Mouse (Mus musculus): ENCODE measurements around the gene Ctrb1. TPM values are rescaled to one million over a fixed set of nuclear protein-coding genes. Genes with fewer than 3 reads are reported as not detected.

Ctrb1 gene
- total and polyA plus RNA-seq, 2 experiments from 2014 or later = 3.4 TPM; not detected in 1

GRCm38 (mm10) chr8:111680423-111681028 is 10.3 kb downstream of the Ctrb1 start:
- Histone ChIP-seq H3K9me3 (replicated peaks; ENCODE audit: control insufficient read depth, low read length) (0 out of 2 replicates have a peak, but pooled peaks cover 3% of the 10 kb centered on the region), H3K27ac (ENCODE audit: low read depth) (no peak overlapping the region), H3K4me1 (ENCODE audit: control insufficient read depth, insufficient read depth) (no peaks in the 10 kb centered on the region), H3K4me3 (ENCODE audit: low read depth, low read length) (no peak overlapping the region), H3K27me3 (ENCODE audit: control insufficient read depth, insufficient read depth, low read length) (no peaks in the 10 kb centered on the region), H3K36me3 (replicated peaks; ENCODE audit: control insufficient read depth, insufficient read depth, low read length) (no peaks in the 10 kb centered on the region), H3K4me2 (ENCODE audit: low read depth, low read length) (no peak overlapping the region), H3K9ac (replicated peaks; ENCODE audit: low read depth, low read length) (no peak overlapping the region)
- ATAC-seq (ENCODE audit: insufficient read depth, low read depth) (no peak), DNase-seq (ENCODE audit: low spot score) (no peak)
- WGBS = 37% methylated on average over 17 of the region's 17 CpGs
- TF ChIP-seq EP300 (IDR thresholded peaks at IDR 0.05; ENCODE audit: low read depth) (no peak), CTCF (IDR thresholded peaks at IDR 0.05; ENCODE audit: low read depth) (peak; percentile 24)

DNA sequence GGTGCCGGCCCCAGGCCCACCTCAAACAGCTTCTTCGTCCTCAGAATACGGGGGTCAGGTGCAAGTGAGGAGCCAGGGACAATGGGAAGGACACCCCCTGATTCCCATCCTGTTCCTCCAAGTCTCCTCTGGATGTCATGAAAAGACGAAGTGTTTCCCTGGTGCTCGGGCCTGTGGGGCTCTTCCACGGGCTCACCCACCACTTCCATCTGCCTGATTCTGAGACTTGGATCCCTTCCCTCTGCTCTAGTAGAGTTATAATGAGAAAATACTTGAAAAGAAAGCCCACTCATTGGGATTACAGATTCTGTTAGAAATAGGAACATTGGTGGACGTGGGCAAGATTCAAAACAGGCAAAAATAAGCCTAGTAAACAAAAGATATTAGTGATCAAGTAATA is 12.0 kb downstream of the Ctrb1 start:
- no peak overlapping the region for H3K4me2 ChIP-seq (ENCODE audit: low read depth, low read length)
- H3K27me3 ChIP-seq (ENCODE audit: control insufficient read depth, insufficient read depth, low read length) = no peaks in the 10 kb centered on the region
- no peaks in the 10 kb centered on the region for H3K4me1 ChIP-seq (ENCODE audit: control insufficient read depth, insufficient read depth)
- H3K4me3 ChIP-seq (ENCODE audit: low read depth, low read length) = no peak overlapping the region
- no peak for ATAC-seq (ENCODE audit: insufficient read depth, low read depth)
- no peak overlapping the region for H3K27ac ChIP-seq (ENCODE audit: low read depth)
- H3K9me3 ChIP-seq (replicated peaks; ENCODE audit: control insufficient read depth, low read length) = 0 out of 2 replicates have a peak, but pooled peaks cover 3% of the 10 kb centered on the region
- no peaks in the 10 kb centered on the region for H3K36me3 ChIP-seq (replicated peaks; ENCODE audit: control insufficient read depth, insufficient read depth, low read length)
- TF ChIP-seq CTCF (IDR thresholded peaks at IDR 0.05; ENCODE audit: low read depth) = no peak
- TF ChIP-seq EP300 (IDR thresholded peaks at IDR 0.05; ENCODE audit: low read depth) = no peak
- no peak for DNase-seq (ENCODE audit: low spot score)
- no peak overlapping the region for H3K9ac ChIP-seq (replicated peaks; ENCODE audit: low read depth, low read length)
- WGBS = 93% methylated on average over 7 of the region's 7 CpGs

DNA sequence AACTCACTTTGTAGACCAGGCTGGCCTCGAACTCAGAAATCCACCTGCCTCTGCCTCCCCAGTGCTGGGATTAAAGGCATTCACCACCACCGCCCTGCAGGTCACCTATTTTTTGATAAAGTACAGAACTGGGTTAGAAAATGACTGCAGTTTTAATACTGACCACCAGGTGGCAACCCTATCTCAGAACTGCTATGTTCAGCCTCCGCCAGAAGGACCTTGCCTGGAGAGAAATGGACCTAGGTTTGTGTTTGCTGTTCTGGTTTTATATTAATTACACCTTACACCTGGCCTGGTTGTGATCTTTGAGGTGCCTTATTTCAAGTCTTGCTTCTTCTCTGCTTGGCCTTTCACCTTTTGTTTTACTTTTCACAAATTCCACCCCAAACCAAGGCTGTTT is 12.7 kb downstream of the Ctrb1 start:
- Histone ChIP-seq H3K4me2 (ENCODE audit: low read depth, low read length) (no peak overlapping the region), H3K9ac (replicated peaks; ENCODE audit: low read depth, low read length) (no peak overlapping the region), H3K27me3 (ENCODE audit: control insufficient read depth, insufficient read depth, low read length) (no peaks in the 10 kb centered on the region), H3K9me3 (replicated peaks; ENCODE audit: control insufficient read depth, low read length) (0 out of 2 replicates have a peak, but pooled peaks cover 3% of the 10 kb centered on the region), H3K27ac (ENCODE audit: low read depth) (no peak overlapping the region), H3K36me3 (replicated peaks; ENCODE audit: control insufficient read depth, insufficient read depth, low read length) (no peaks in the 10 kb centered on the region), H3K4me1 (ENCODE audit: control insufficient read depth, insufficient read depth) (no peaks in the 10 kb centered on the region), H3K4me3 (ENCODE audit: low read depth, low read length) (no peak overlapping the region)
- TF ChIP-seq CTCF (IDR thresholded peaks at IDR 0.05; ENCODE audit: low read depth) (peak; percentile 70), EP300 (IDR thresholded peaks at IDR 0.05; ENCODE audit: low read depth) (no peak)
- DNase-seq (ENCODE audit: low spot score) (peak; percentile 71), ATAC-seq (ENCODE audit: insufficient read depth, low read depth) (peak; percentile 57; the same call in 1 of the 2 replicates)
- WGBS = 23% methylated on average over 3 of the region's 3 CpGs

GRCm38 (mm10) chr8:111676237-111676636 is 14.6 kb downstream of the Ctrb1 start:
- ATAC-seq (ENCODE audit: insufficient read depth, low read depth) (no peak), DNase-seq (ENCODE audit: low spot score) (no peak)
- Histone ChIP-seq H3K4me1 (ENCODE audit: control insufficient read depth, insufficient read depth) (no peaks in the 10 kb centered on the region), H3K4me2 (ENCODE audit: low read depth, low read length) (no peak overlapping the region), H3K27ac (ENCODE audit: low read depth) (no peak overlapping the region), H3K27me3 (ENCODE audit: control insufficient read depth, insufficient read depth, low read length) (no peaks in the 10 kb centered on the region), H3K9me3 (replicated peaks; ENCODE audit: control insufficient read depth, low read length) (0 out of 2 replicates have a peak, but pooled peaks cover 3% of the 10 kb centered on the region), H3K9ac (replicated peaks; ENCODE audit: low read depth, low read length) (no peak overlapping the region), H3K36me3 (replicated peaks; ENCODE audit: control insufficient read depth, insufficient read depth, low read length) (0 out of 2 replicates have a peak, but pooled peaks cover 3% of the 10 kb centered on the region), H3K4me3 (ENCODE audit: low read depth, low read length) (no peak overlapping the region)
- TF ChIP-seq CTCF (IDR thresholded peaks at IDR 0.05; ENCODE audit: low read depth) = peak; percentile 23; the same call in 1 of the 2 replicates
- no peak for TF ChIP-seq EP300 (IDR thresholded peaks at IDR 0.05; ENCODE audit: low read depth)
- 73% methylated on average over 8 of the region's 8 CpGs for WGBS

DNA sequence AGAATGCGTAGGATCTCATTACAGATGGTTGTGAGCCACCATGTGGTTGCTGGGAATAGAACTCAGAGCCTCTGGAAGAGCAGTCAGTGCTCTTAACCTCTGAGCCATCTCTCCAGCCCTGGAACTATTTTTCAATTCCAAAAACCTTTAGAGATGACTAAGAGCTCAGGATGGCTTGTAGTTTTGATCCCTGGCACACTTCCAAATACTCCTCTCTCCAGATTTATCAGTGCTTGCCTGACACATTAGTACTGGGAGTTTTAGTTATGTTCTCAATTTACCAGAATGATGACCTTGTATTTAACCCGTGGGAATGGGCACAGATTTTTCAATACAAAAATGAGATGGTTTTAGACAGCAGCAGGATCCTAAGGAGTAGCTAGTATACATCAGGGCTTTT is 24.1 kb downstream of the Ctrb1 start:
- H3K4me3 ChIP-seq (ENCODE audit: low read depth, low read length) = no peak overlapping the region
- WGBS = 76% methylated on average over 2 of the region's 2 CpGs
- TF ChIP-seq CTCF (IDR thresholded peaks at IDR 0.05; ENCODE audit: low read depth) = no peak
- no peak for TF ChIP-seq EP300 (IDR thresholded peaks at IDR 0.05; ENCODE audit: low read depth)
- no peaks in the 10 kb centered on the region for H3K27me3 ChIP-seq (ENCODE audit: control insufficient read depth, insufficient read depth, low read length)
- no peak overlapping the region for H3K27ac ChIP-seq (ENCODE audit: low read depth)
- DNase-seq (ENCODE audit: low spot score) (no peak), ATAC-seq (ENCODE audit: insufficient read depth, low read depth) (no peak)
- H3K4me1 ChIP-seq (ENCODE audit: control insufficient read depth, insufficient read depth) = no peaks in the 10 kb centered on the region; the same call in 1 of the 2 replicates
- no peak overlapping the region for H3K9ac ChIP-seq (replicated peaks; ENCODE audit: low read depth, low read length)
- peaks cover 31% of the 10 kb centered on the region for H3K36me3 ChIP-seq (replicated peaks; ENCODE audit: control insufficient read depth, insufficient read depth, low read length)
- no peak overlapping the region for H3K4me2 ChIP-seq (ENCODE audit: low read depth, low read length)
- peaks cover 5% of the 10 kb centered on the region; the same call in 1 of the 2 replicates for H3K9me3 ChIP-seq (replicated peaks; ENCODE audit: control insufficient read depth, low read length)

All from heart, postnatal 0 days (tissue).